Mouse (Mus musculus) urinary bladder, postnatal 14 days (tissue): ENCODE data around the gene Gse1.

Source experiments
- DNase-seq: peaks from one replicate; pipeline ENCODE4 v3.0.0; 2021; ENCODE audit warnings: low spot score

Gse1 gene

DNA sequence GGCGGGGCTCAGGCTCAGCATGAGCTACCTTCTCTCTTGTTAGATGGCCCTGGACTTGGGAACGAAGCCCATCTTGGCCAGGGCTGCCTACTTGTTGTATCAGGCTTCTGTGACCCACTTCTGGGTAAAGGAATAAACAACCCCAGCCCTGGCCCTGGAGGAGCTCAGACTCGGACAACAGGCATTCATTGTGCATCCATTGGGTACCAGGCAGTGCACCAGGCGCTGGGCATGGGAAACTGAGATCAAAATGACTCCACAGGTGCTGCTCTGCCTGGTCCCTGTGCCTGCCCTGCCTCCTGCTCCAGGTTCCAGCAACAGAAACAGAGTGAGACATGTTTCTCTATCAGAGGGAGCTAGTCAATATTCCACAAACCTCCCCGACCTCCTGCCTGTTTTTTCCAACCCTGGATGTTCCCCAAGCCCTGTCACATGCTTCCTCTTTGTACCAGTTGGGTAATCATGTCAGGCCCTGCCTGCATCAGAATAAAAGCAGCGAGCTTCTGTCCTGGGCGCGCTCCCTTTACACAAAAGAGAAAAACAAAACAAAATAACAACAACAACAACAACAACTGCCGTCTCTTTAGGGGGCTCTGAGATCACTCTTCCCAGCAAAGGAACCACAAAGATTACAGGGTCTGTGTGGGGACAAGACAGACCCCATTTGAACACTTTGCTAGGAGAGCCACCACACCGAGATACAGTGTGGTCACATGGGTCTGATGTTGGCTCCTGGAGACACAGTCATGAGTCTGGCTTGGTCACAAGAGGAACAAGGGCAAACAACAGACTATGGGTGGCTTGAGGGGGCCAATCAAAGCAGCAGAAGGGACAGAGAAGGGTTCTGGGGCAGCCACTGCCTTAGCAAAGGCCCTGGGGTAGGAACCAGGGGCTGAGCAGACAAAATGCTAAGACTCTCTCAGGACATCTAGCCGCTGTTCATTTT is 391.3 kb downstream of the Gse1 start:
- DNase-seq = no peak

DNA sequence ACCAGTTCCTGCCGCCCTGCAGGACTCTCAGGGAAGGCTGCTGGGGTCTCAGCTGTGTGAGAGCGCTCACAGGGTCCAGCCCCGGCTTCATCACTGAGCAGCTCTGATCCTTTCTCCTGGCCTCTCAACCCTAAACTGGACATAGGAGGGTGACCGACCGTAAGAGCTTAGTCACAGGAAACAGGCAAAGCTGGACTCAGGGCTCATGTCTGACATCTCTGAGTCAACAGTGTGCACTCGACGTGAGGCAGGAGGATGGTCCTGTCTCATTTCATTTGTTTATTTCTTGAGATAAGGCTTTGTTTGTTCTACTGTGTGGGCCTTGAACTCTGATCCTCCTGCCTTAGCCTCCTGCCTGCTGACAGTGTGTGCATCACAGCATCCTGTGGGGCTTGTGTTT is 392.2 kb downstream of the Gse1 start:
- DNase-seq = no peak

DNA sequence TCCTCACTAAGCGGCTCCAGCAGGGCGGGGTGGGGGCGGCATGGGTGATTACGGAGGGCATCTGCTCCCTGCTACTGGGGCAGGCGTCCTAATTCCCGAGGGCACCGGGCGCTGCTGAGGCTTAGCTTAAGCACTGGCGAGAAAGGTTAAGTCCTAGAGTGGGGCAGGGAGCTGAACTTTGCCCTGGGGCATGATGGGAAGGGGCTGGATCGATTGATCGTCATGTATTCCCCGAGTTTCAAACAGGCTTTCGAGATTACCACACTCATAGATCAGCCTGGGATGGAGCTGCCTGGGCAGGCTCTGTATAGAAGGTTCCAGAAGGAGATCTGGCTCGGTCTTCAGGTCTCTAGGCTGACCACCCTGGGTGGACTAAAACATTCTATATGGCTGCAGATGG is 393.9 kb downstream of the Gse1 start:
- no peak for DNase-seq

DNA sequence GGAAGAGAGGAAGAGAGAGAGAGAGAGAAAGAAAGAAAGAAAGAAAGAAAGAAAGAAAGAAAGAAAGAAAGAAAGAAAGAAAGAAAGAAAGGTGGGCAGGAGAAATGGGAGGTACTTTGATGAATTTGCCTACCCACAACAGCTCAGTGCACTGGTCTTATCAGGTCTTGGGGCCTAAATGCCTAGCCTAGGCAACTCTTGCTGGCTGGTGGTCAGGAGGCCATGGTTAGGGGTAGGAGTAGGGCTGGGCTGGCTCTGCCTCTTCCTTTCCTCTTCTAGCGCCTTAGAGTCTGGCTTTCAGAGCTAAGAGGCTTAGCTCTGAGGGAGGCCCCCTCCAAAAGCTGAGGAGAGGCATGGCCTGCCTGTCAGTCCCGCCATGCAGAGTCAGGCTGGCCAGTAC is 395.4 kb downstream of the Gse1 start:
- DNase-seq = no peak

DNA sequence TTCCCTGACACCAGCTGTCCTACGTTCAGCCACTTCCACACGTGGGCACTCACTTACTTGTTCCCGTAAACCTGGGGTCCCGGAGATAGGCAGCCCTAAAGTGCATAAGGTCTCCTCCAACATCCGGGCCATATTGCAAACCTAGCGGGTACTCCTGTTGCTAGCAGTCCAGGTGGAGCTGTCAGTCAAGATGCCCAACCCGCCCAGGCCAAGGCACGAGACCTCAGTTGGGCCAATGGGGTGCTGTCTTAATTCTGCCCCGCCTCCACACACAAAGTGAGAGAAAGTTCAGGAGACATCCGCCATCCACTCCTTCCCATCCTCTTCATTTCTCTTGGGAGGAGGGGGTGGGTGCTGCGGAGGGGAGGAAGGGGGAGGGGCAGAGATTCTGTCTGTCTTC is 398.2 kb downstream of the Gse1 start:
- DNase-seq = no peak

DNA sequence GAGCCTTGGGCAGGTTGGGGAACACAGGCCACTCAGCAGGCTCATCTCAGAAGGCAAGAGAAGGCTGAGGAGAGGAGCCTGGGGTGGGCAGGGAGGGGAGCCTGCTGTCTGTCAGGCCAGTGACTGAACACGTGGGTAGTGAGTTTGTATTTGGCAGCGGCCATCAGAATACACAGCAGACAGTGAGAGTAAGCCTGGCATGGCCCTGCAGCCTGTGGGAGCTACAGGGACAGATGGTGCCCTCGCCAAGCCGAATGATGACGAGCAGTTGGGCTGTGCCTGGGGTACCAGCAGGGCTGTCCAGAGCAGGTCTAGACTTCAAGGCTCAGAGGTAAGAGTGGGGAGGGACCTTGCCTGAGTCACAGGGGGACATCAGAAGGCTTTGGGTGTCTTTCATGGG is 399.0 kb downstream of the Gse1 start:
- no peak for DNase-seq

DNA sequence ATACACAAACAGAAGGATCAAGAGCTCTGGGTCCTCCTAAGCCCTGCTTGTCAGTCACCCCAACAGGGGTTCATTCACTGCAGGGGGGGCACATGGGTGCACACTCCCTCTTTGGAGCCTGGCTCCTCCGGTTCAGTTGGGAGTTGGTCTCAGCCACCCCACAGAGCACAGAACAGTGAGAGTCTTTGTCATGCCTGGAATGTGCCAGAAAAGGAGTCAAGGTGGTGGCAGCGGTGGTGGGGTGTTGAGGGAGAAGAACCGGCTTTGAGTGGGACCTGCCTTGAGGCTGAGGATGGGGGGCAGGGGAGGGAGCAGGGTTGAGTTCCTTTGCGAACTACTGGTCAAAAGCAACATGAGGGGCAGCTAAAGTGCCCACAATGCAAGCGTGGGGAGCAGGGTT is 401.8 kb downstream of the Gse1 start:
- no peak for DNase-seq

DNA sequence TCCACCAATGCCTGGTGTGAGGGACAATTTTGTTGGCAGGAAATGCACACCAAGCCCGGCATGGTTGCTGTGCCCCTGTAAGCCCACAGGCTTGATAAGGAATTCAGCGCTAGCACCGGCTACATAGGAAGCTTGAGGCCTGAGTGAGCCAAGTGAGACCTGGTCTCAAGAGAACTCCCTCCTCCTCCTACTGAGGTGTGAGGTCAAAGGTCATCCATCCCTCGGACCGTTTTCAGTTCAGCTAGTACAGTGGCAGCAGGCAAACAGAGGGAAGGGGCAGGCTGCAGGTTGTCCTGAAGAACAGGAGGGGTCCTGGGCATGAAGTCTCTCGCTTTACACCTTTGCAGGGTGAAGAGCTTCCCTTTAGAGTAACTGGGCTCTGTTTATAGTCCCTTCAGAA is 402.6 kb downstream of the Gse1 start:
- DNase-seq = no peak
